Mouse (Mus musculus) layer of hippocampus, postnatal 25 days (tissue): ENCODE measurements around the gene Edn1. TPM values are rescaled to one million over a fixed set of nuclear protein-coding genes. Genes with fewer than 3 reads are reported as not detected.

Source experiments
- DNase-seq, 2 experiments: peaks; one replicate each; pipeline ENCODE4 v3.0.0; 2022; ENCODE audit warnings: mixed read lengths in 2 of 2, low spot score in 1 of 2; ENCODE audit errors: extremely low spot score in 1 of 2
- total RNA-seq, 2 experiments: library from RNA; stranded (reverse); gene quantifications; 2 replicates each; pipeline ENCODE4 v1.2.3; 2021

The Edn1 gene
- total RNA-seq, 2 experiments from 2014 or later: 2.8 to 3.1 TPM

GRCm38 (mm10) chr13:42309804-42310203, 8.5 kb downstream of the Edn1 start:
- DNase-seq: no peak

- DNase-seq: no peak
Measured at GRCm38 (mm10) chr13:42315628-42316027, 14.4 kb downstream of the Edn1 start.

DNA sequence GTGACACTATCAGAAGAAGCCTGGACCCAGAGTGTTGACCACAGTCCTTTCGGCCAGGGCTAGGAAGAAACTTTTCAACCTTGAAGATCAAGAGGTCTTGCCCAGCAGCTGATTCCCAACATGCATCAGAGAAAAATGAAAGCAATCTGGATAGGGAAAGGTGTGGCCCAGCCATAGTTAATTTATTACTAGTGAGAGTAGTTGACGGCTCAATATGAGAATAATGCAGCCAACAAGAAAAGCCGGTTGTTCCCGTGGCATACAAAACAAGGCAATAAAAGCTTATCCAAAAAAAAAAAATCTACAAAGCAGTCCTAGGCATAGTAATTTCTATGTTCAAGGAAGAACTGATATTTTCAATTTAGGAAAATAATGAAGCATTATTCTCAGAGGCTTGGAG, 16.5 kb downstream of the Edn1 start:
- no peak for DNase-seq

GRCm38 (mm10) chr13:42328576-42328975, 27.3 kb downstream of the Edn1 start:
- DNase-seq: no peak

DNA sequence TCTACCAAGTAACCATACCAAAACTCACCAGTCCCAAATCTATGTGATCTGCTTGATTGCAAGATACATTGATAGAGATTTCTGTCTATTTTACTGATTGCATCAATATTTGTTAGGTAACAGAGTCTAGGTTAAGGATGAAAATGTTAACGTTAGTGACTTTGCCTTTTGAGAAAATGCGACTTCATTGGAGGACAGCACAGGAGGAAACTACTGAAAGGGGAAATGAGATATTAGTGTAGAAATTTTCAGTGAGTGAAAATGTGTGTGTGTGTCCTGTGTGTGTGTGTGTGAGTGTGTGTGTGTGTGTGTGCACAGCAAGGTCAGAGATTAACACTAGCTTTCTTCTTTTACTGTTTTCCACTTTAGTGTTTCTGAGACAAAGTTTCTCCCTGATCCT, 29.8 kb downstream of the Edn1 start:
- no peak for DNase-seq

DNA sequence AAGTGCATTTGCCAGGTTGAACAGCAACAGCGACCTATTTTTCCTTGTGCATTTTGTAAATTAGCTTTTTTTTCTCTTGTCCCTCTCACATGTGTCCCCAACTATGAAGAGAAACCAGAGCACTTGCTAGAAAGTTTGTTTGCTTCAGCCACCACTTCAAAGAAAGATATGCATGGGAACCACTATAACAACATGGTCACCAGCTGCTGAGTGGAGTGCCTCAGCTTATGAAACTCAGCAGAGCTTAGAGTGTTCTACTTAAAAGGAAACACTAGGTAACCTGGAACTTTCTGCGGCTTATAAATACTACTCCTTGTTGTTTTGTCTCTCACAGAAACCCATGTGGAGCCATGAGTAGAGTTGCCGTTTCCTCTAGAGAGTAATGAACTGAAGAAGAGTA, 33.7 kb downstream of the Edn1 start:
- DNase-seq: no peak

GRCm38 (mm10) chr13:42336414-42336813, 35.1 kb downstream of the Edn1 start:
- no peak for DNase-seq

- DNase-seq: no peak
Measured at GRCm38 (mm10) chr13:42337072-42337471, 35.8 kb downstream of the Edn1 start.

GRCm38 (mm10) chr13:42339466-42339865, 38.2 kb downstream of the Edn1 start:
- DNase-seq: no peak

GRCm38 (mm10) chr13:42341871-42342532, 40.7 kb downstream of the Edn1 start:
- DNase-seq: no peak

- DNase-seq: no peak
Measured at GRCm38 (mm10) chr13:42345439-42345838, 44.2 kb downstream of the Edn1 start.

DNA sequence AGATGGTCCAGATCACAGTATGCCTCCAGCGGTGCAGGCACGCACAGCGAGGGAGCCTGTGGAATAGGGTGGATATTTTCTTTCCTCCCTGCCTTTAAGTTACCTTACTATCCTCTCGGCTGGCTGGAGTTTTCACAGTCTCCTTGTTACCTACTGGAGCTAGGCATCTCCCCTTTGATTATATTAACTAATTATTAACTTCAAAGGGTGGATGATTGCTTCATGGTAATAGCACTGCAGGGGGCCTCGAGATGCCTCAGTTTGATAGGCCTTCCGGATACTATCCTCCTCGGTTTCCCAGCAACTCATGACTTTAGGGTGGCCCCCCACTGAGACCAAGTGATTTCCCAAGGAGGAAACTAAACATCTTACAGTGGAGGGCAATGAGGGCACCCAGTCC, 45.1 kb downstream of the Edn1 start:
- no peak for DNase-seq

DNA sequence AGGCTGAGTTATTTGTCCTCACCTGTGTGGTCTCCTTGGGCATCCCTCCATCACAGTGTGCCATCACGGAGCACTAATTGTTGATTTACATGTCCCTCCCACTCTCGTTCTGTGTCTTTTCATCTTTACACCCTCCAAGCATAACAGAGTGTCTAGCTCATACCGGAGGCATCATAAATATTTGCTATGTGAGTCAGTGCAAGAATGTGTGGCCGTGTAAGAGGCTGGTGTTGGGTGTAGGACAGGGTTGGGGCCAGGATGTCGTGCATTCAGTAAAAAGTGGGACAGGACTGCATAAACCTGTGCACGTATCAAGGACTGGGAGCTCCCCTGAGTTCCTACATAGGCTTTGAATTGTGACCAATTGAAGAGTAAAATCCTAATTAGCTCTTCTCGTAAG, 50.4 kb downstream of the Edn1 start:
- DNase-seq: no peak

Other genes with a start within 250 kb of the Edn1 start
- 10 to 100 TPM; 23.3 to 28.0 TPM for gene Hivep1, start 249.5 kb upstream of the Edn1 start, total RNA-seq